Mouse (Mus musculus): Measurements from ENCODE around the gene Rars2. TPM values are rescaled to one million over a fixed set of nuclear protein-coding genes. Genes with fewer than 3 reads are reported as not detected.

Rars2 gene
- total RNA-seq, 1 experiment, result 31.5 TPM

DNA sequence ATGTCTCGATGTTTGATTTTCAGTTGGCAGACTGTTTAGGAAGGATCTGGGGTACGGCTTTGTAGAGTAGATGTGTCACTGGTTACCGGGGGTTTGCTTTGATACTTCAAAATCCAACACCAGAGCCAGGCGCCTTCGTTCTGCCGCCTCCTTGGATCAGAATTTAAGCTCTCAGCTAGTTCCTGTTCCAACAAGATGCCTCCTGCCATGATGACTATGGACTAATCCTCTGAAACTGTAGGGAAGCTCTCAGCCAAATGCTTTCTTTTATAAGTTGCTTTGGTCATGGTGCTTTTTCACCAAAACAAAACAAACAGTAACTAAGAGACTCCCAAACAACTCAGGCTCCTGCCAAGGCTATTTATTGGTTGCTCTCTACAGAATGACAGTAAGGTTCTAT, 11.6 kb upstream of the Rars2 start:
- Histone ChIP-seq H3K36me3 (ENCODE audit: control insufficient read depth, insufficient read depth, low read length, poor library complexity, severe bottlenecking) (peaks cover 13% of the 10 kb centered on the region), H3K4me3 (ENCODE audit: insufficient read depth in 1 of 2, low read depth in 1 of 2, low read length in 2 of 2, poor library complexity in 1 of 2, severe bottlenecking in 1 of 2) (no peak overlapping the region), H3K9me3 (ENCODE audit: control insufficient read depth, insufficient read depth, low read depth, low read length) (no peaks in the 10 kb centered on the region), H3K4me1 (ENCODE audit: control insufficient read depth in 2 of 2, insufficient read depth in 2 of 2, low read length in 2 of 2, poor library complexity in 1 of 2) (no peaks in the 10 kb centered on the region), H3K9ac (ENCODE audit: insufficient read depth, low read depth, low read length, poor library complexity, severe bottlenecking) (no peak overlapping the region), H3K27ac (ENCODE audit: insufficient read depth, low read depth, low read length, poor library complexity, severe bottlenecking) (no peak overlapping the region)
- in situ Hi-C loops (cut with MboI; ENCODE audit: low sequenced_read_pairs in 2 of 2, unreplicated experiment in 2 of 2), result no loop called here
- TF ChIP-seq MAFK (IDR thresholded peaks at IDR 0.05; ENCODE audit: insufficient read depth, low read depth, low read length) (no peak), ZC3H11A (IDR thresholded peaks at IDR 0.05; ENCODE audit: borderline replicate concordance, low read depth, low read length) (no peak), CHD2 (IDR thresholded peaks at IDR 0.05; ENCODE audit: low read depth, low read length) (no peak)
- DNase-seq (ENCODE audit: low read depth, low spot score), result no peak

DNA sequence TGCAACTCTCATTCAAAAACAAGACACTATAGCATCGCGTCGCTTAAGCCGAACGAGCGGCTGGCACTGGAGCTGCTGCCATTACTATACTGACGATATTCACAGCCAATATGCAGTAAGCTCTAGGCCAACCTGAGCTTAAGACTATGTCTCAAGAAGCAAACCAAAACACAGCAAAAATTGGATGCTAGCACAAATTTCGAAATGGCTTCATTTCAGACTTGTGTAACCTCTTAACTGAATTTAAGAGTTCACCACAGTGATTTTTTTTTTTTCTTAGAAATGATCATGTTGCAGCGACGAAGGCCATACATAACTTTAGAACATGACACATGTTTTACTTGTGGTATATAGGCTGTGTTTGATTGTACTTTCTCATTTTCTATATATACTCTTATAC, 8.1 kb upstream of the Rars2 start:
- H3K4me1 ChIP-seq (ENCODE audit: control insufficient read depth in 2 of 2, insufficient read depth in 2 of 2, low read length in 2 of 2, poor library complexity in 1 of 2), result no peaks in the 10 kb centered on the region
- no peak overlapping the region for H3K4me3 ChIP-seq (ENCODE audit: insufficient read depth in 1 of 2, low read depth in 1 of 2, low read length in 2 of 2, poor library complexity in 1 of 2, severe bottlenecking in 1 of 2)
- in situ Hi-C loops (cut with MboI; ENCODE audit: low sequenced_read_pairs in 2 of 2, unreplicated experiment in 2 of 2), result no loop called here
- H3K9me3 ChIP-seq (ENCODE audit: control insufficient read depth, insufficient read depth, low read depth, low read length), result no peaks in the 10 kb centered on the region
- TF ChIP-seq HCFC1 (IDR thresholded peaks at IDR 0.05; ENCODE audit: borderline replicate concordance, insufficient read depth, low read length), result no peak
- no peak for TF ChIP-seq MAFK (IDR thresholded peaks at IDR 0.05; ENCODE audit: insufficient read depth, low read depth, low read length)
- TF ChIP-seq ZNF384 (IDR thresholded peaks at IDR 0.05; ENCODE audit: low read depth, low read length), result no peak
- TF ChIP-seq ZC3H11A (IDR thresholded peaks at IDR 0.05; ENCODE audit: borderline replicate concordance, low read depth, low read length), result no peak
- TF ChIP-seq CHD2 (IDR thresholded peaks at IDR 0.05; ENCODE audit: low read depth, low read length), result no peak
- H3K9ac ChIP-seq (ENCODE audit: insufficient read depth, low read depth, low read length, poor library complexity, severe bottlenecking), result no peak overlapping the region
- no peak overlapping the region for H3K27ac ChIP-seq (ENCODE audit: insufficient read depth, low read depth, low read length, poor library complexity, severe bottlenecking)
- H3K36me3 ChIP-seq (ENCODE audit: control insufficient read depth, insufficient read depth, low read length, poor library complexity, severe bottlenecking), result peaks cover 13% of the 10 kb centered on the region
- no peak for DNase-seq (ENCODE audit: low read depth, low spot score)

DNA sequence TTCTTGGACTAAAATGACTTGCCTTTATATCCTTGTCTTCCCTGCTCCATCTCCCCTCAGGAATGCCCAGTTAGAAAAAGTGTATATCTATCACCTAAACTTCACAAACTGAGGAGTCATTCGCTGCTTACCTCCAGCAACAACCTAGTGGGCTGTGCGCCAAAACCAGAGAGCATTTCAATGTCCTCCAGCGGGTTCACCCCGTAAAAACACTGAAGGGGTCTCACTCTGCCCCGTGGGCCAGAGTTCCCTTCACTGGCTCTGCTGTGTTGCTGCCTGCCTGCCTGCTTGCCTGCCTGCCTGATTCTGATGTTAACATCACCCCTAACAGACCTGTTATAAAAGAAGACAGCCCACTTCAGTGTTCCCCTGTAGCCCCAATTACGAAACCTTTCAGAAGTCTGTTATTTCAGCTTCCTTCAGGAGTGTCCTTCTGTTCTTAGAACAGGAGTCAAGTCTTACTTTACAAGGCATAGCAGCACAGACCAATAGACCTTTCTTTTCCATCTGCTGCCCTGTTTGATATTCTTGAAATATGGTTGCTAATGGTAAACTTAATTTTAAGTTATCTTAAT, 1.1 kb upstream of the Rars2 start:
- Histone ChIP-seq H3K36me3 (ENCODE audit: control insufficient read depth, insufficient read depth, low read length, poor library complexity, severe bottlenecking) (peaks cover 4% of the 10 kb centered on the region), H3K4me1 (ENCODE audit: control insufficient read depth in 2 of 2, insufficient read depth in 2 of 2, low read length in 2 of 2, poor library complexity in 1 of 2) (peaks cover 0 to 2% of the 10 kb centered on the region in 2 experiments; a peak in 1 of 4 replicates), H3K27ac (ENCODE audit: insufficient read depth, low read depth, low read length, poor library complexity, severe bottlenecking) (no peak overlapping the region), H3K9me3 (ENCODE audit: control insufficient read depth, insufficient read depth, low read depth, low read length) (no peaks in the 10 kb centered on the region), H3K4me3 (ENCODE audit: insufficient read depth in 1 of 2, low read depth in 1 of 2, low read length in 2 of 2, poor library complexity in 1 of 2, severe bottlenecking in 1 of 2) (peak overlapping the region; percentile 91 to 96), H3K9ac (ENCODE audit: insufficient read depth, low read depth, low read length, poor library complexity, severe bottlenecking) (peak overlapping the region; percentile 73)
- in situ Hi-C loops (cut with MboI; ENCODE audit: low sequenced_read_pairs in 2 of 2, unreplicated experiment in 2 of 2), result no loop called here
- TF ChIP-seq CHD2 (IDR thresholded peaks at IDR 0.05; ENCODE audit: low read depth, low read length) (no peak), HCFC1 (IDR thresholded peaks at IDR 0.05; ENCODE audit: borderline replicate concordance, insufficient read depth, low read length) (no peak), ZC3H11A (IDR thresholded peaks at IDR 0.05; ENCODE audit: borderline replicate concordance, low read depth, low read length) (no peak), ZNF384 (IDR thresholded peaks at IDR 0.05; ENCODE audit: low read depth, low read length) (no peak), MAFK (IDR thresholded peaks at IDR 0.05; ENCODE audit: insufficient read depth, low read depth, low read length) (no peak)
- no peak for DNase-seq (ENCODE audit: low read depth, low spot score)

DNA sequence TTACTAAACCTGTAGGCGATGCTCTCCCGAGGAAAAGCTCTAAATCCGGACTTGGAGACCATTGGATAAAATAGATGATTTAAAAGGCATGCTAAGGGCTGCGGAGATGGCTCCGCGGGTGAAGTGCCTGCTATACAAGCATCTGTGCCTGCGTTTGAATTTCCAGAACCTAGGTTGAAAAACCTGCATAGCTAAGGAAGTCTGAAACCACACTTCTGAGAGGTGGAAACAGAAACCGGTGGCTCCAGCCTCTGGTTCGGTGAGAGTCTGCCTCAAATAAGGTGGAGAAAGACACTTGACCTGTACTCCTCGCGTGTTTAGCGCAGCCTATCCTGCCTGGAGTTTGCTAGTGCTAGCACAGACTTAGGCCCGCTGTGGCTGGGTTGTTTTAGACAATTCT, 546 bp downstream of the Rars2 start:
- Histone ChIP-seq H3K27ac (ENCODE audit: insufficient read depth, low read depth, low read length, poor library complexity, severe bottlenecking) (no peak overlapping the region), H3K9ac (ENCODE audit: insufficient read depth, low read depth, low read length, poor library complexity, severe bottlenecking) (peak overlapping the region; percentile 90)
- DNase-seq (ENCODE audit: low read depth, low spot score), result no peak

More for the DNA sequence above, 546 bp downstream of the Rars2 start:
- Histone ChIP-seq H3K36me3 (ENCODE audit: control insufficient read depth, insufficient read depth, low read length, poor library complexity, severe bottlenecking) (no peaks in the 10 kb centered on the region; the same call in 1 of the 2 replicates), H3K4me1 (ENCODE audit: control insufficient read depth in 2 of 2, insufficient read depth in 2 of 2, low read length in 2 of 2, poor library complexity in 1 of 2) (peaks cover 0 to 2% of the 10 kb centered on the region in 2 experiments; a peak in 1 of 4 replicates), H3K4me3 (ENCODE audit: insufficient read depth in 1 of 2, low read depth in 1 of 2, low read length in 2 of 2, poor library complexity in 1 of 2, severe bottlenecking in 1 of 2) (peak overlapping the region; percentile 91 to 96), H3K9me3 (ENCODE audit: control insufficient read depth, insufficient read depth, low read depth, low read length) (no peaks in the 10 kb centered on the region)
- TF ChIP-seq HCFC1 (IDR thresholded peaks at IDR 0.05; ENCODE audit: borderline replicate concordance, insufficient read depth, low read length), result no peak
- TF ChIP-seq ZNF384 (IDR thresholded peaks at IDR 0.05; ENCODE audit: low read depth, low read length), result no peak
- TF ChIP-seq ZC3H11A (IDR thresholded peaks at IDR 0.05; ENCODE audit: borderline replicate concordance, low read depth, low read length), result no peak
- TF ChIP-seq CHD2 (IDR thresholded peaks at IDR 0.05; ENCODE audit: low read depth, low read length), result no peak
- no peak for TF ChIP-seq MAFK (IDR thresholded peaks at IDR 0.05; ENCODE audit: insufficient read depth, low read depth, low read length)
- in situ Hi-C loops (cut with MboI; ENCODE audit: low sequenced_read_pairs in 2 of 2, unreplicated experiment in 2 of 2), result no loop called here

All from ES-E14 (cell line).